Mouse (Mus musculus): Measurements from ENCODE around the gene Zfp839. TPM values are rescaled to one million over a fixed set of nuclear protein-coding genes. Genes with fewer than 3 reads are reported as not detected.

The Zfp839 gene
- polyA plus RNA-seq, 1 experiment from 2014 or later, result 5.1 TPM

GRCm38 (mm10) chr12:110860293-110860692, 10.2 kb downstream of the Zfp839 start:
- Histone ChIP-seq H3K4me1 (no peaks in the 10 kb centered on the region), H3K4me3 (replicated peaks) (no peak overlapping the region), H3K4me2 (no peak overlapping the region), H3K27me3 (replicated peaks) (no peaks in the 10 kb centered on the region), H3K9ac (replicated peaks) (no peak overlapping the region), H3K27ac (replicated peaks) (no peak overlapping the region), H3K9me3 (replicated peaks) (no peaks in the 10 kb centered on the region), H3K36me3 (peaks cover 46% of the 10 kb centered on the region)
- ATAC-seq (ENCODE audit: low FRiP score), result no peak

- no peaks in the 10 kb centered on the region for H3K4me1 ChIP-seq
- no peak for ATAC-seq (ENCODE audit: low FRiP score)
- H3K4me3 ChIP-seq (replicated peaks), result no peak overlapping the region
- no peak overlapping the region for H3K27ac ChIP-seq (replicated peaks)
- no peaks in the 10 kb centered on the region for H3K9me3 ChIP-seq (replicated peaks)
- 48% methylated on average over 7 of the region's 7 CpGs for WGBS
- H3K9ac ChIP-seq (replicated peaks), result no peak overlapping the region
- no peak overlapping the region for H3K4me2 ChIP-seq
- peaks cover 44% of the 10 kb centered on the region; the same call in 1 of the 2 replicates for H3K36me3 ChIP-seq
- no peaks in the 10 kb centered on the region for H3K27me3 ChIP-seq (replicated peaks)
These were observed 11.2 kb downstream of the Zfp839 start for GRCm38 (mm10) chr12:110861256-110861655.

GRCm38 (mm10) chr12:110864008-110864407, 14.0 kb downstream of the Zfp839 start:
- Histone ChIP-seq H3K4me1 (no peaks in the 10 kb centered on the region), H3K27me3 (replicated peaks) (no peaks in the 10 kb centered on the region), H3K36me3 (peaks cover 59% of the 10 kb centered on the region), H3K4me2 (no peak overlapping the region), H3K4me3 (replicated peaks) (no peak overlapping the region), H3K27ac (replicated peaks) (no peak overlapping the region), H3K9me3 (replicated peaks) (no peaks in the 10 kb centered on the region), H3K9ac (replicated peaks) (no peak overlapping the region)
- ATAC-seq (ENCODE audit: low FRiP score), result no peak
- WGBS, result 96% methylated on average over 6 of the region's 6 CpGs

- no peak for ATAC-seq (ENCODE audit: low FRiP score)
- H3K4me3 ChIP-seq (replicated peaks), result no peak overlapping the region
- WGBS, result 47% methylated on average over 5 of the region's 6 CpGs
- no peaks in the 10 kb centered on the region for H3K27me3 ChIP-seq (replicated peaks)
- H3K27ac ChIP-seq (replicated peaks), result no peak overlapping the region
- H3K9ac ChIP-seq (replicated peaks), result no peak overlapping the region
- H3K9me3 ChIP-seq (replicated peaks), result no peaks in the 10 kb centered on the region
- no peaks in the 10 kb centered on the region for H3K4me1 ChIP-seq
- H3K36me3 ChIP-seq, result peaks cover 70% of the 10 kb centered on the region
- no peak overlapping the region for H3K4me2 ChIP-seq
These were observed 15.5 kb downstream of the Zfp839 start for GRCm38 (mm10) chr12:110865571-110865970.

DNA sequence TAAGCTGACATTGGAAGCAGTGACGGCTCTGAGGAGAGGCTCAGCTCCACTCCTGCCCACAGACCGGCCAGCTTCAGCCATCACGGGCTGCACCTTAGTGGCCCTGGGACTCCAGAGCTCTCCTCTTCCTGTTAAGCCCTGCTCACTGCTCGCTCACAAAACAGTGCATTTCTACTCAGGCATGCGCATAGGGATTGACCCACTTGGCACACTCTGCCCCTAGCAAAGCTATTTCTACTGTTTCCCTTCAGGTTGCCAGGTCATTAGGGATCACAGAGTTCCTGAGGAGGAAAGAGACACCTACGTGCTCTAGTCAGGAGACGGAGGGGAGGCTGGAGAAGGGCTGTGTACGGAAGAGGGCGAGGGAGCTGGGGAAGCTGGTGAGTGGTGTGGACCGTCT, 15.9 kb downstream of the Zfp839 start:
- no peak overlapping the region for H3K4me3 ChIP-seq (replicated peaks)
- no peak overlapping the region for H3K9ac ChIP-seq (replicated peaks)
- H3K27me3 ChIP-seq (replicated peaks), result no peaks in the 10 kb centered on the region
- no peak overlapping the region for H3K27ac ChIP-seq (replicated peaks)
- no peaks in the 10 kb centered on the region for H3K4me1 ChIP-seq
- no peak overlapping the region for H3K4me2 ChIP-seq
- WGBS, result 90% methylated on average over 10 of the region's 10 CpGs
- ATAC-seq (ENCODE audit: low FRiP score), result no peak
- H3K9me3 ChIP-seq (replicated peaks), result no peaks in the 10 kb centered on the region
- peaks cover 73% of the 10 kb centered on the region for H3K36me3 ChIP-seq

GRCm38 (mm10) chr12:110870107-110870506, 20.1 kb downstream of the Zfp839 start:
- no peak for ATAC-seq (ENCODE audit: low FRiP score)
- Histone ChIP-seq H3K9me3 (replicated peaks) (no peaks in the 10 kb centered on the region), H3K27me3 (replicated peaks) (no peaks in the 10 kb centered on the region), H3K4me1 (no peaks in the 10 kb centered on the region), H3K9ac (replicated peaks) (no peak overlapping the region), H3K4me2 (no peak overlapping the region), H3K36me3 (peaks cover 86% of the 10 kb centered on the region), H3K27ac (replicated peaks) (no peak overlapping the region), H3K4me3 (replicated peaks) (no peak overlapping the region)
- 87% methylated on average over 4 of the region's 4 CpGs for WGBS

DNA sequence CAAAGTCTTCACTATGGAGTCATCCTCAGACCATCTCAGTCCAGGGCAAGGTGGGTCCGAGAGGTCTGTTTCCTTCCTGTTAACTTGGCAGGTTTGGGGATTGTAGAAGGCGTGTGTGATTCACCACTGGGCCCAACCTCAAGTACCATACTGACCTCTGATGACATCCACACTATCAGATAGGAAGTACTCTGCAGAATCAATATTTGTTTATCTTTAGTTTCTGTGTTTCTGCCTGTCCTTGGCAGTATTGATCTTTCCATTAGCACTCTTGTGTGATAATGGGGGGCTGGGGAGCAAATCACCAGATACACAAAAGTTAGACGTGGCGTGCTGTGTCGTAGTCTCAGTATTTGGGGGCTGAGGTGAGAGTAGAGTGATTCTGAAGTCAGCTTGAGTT, 21.2 kb downstream of the Zfp839 start:
- H3K27me3 ChIP-seq (replicated peaks), result no peaks in the 10 kb centered on the region
- no peak for ATAC-seq (ENCODE audit: low FRiP score)
- no peaks in the 10 kb centered on the region for H3K9me3 ChIP-seq (replicated peaks)
- H3K36me3 ChIP-seq, result peaks cover 90% of the 10 kb centered on the region
- H3K4me3 ChIP-seq (replicated peaks), result no peak overlapping the region
- H3K4me2 ChIP-seq, result no peak overlapping the region
- H3K9ac ChIP-seq (replicated peaks), result no peak overlapping the region
- H3K27ac ChIP-seq (replicated peaks), result no peak overlapping the region
- no peaks in the 10 kb centered on the region for H3K4me1 ChIP-seq
- 95% methylated on average over 5 of the region's 5 CpGs for WGBS

GRCm38 (mm10) chr12:110875351-110875750, 25.3 kb downstream of the Zfp839 start:
- H3K27me3 ChIP-seq (replicated peaks), result no peaks in the 10 kb centered on the region
- 90% methylated on average over 2 of the region's 2 CpGs for WGBS
- H3K9ac ChIP-seq (replicated peaks), result no peak overlapping the region
- H3K9me3 ChIP-seq (replicated peaks), result no peaks in the 10 kb centered on the region
- peaks cover 91% of the 10 kb centered on the region for H3K36me3 ChIP-seq
- no peak overlapping the region for H3K4me3 ChIP-seq (replicated peaks)
- no peaks in the 10 kb centered on the region for H3K4me1 ChIP-seq
- no peak overlapping the region for H3K4me2 ChIP-seq
- no peak for ATAC-seq (ENCODE audit: low FRiP score)
- H3K27ac ChIP-seq (replicated peaks), result no peak overlapping the region

- Histone ChIP-seq H3K27me3 (replicated peaks) (no peaks in the 10 kb centered on the region), H3K4me2 (no peak overlapping the region), H3K9me3 (replicated peaks) (no peaks in the 10 kb centered on the region), H3K4me1 (no peaks in the 10 kb centered on the region), H3K9ac (replicated peaks) (no peak overlapping the region), H3K36me3 (peaks cover 50% of the 10 kb centered on the region), H3K4me3 (replicated peaks) (no peak overlapping the region), H3K27ac (replicated peaks) (no peak overlapping the region)
- no peak for ATAC-seq (ENCODE audit: low FRiP score)
- 90% methylated on average over 7 of the region's 7 CpGs for WGBS
These were observed 32.2 kb downstream of the Zfp839 start for GRCm38 (mm10) chr12:110882291-110882690.

DNA sequence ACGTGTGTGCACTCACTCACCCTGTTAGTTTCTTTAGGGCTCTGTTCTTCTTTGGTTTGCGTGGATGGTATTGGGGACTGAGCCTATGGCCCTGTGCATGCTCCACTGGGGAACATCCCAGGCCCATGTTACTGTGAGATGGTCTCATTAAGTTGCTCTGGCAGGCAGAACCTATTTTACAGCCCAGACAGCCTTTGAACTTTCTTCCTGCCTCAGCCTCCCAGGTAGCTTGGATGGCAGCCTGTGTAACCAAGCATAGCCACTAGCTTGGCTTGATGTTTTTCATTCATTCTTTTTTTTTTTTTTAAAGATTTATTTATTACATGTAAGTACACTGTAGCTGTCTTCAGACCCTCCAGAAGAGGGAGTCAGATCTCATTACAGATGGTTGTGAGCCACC, 35.2 kb downstream of the Zfp839 start:
- no peaks in the 10 kb centered on the region for H3K27me3 ChIP-seq (replicated peaks)
- peaks cover 26% of the 10 kb centered on the region for H3K36me3 ChIP-seq
- peaks cover 17% of the 10 kb centered on the region for H3K4me1 ChIP-seq
- H3K9me3 ChIP-seq (replicated peaks), result no peaks in the 10 kb centered on the region
- no peak overlapping the region for H3K9ac ChIP-seq (replicated peaks)
- 91% methylated on average over 2 of the region's 2 CpGs for WGBS
- no peak overlapping the region for H3K27ac ChIP-seq (replicated peaks)
- no peak overlapping the region for H3K4me3 ChIP-seq (replicated peaks)
- no peak for ATAC-seq (ENCODE audit: low FRiP score)
- no peak overlapping the region for H3K4me2 ChIP-seq

GRCm38 (mm10) chr12:110888106-110888505, 38.1 kb downstream of the Zfp839 start:
- no peak overlapping the region for H3K27ac ChIP-seq (replicated peaks)
- H3K9me3 ChIP-seq (replicated peaks), result no peaks in the 10 kb centered on the region

DNA sequence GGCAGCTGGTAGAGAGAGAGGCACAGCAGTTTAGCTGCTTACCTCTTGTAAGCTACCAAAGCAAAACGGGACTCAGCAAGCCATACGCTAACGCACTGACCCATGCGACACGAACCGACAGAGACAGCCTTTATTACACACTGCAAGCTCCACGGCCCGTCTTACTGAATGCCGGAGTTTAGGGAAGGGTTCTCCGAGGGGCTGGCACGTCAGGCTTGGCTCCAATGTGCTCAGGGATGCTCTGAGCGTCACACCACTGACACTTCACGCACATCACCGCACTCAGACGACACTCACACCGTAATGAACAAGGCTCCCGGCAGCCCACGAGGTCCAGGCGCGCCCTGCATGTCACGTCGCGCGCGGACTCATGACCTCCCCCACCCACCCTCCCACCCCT, 38.6 kb downstream of the Zfp839 start:
- Histone ChIP-seq H3K9me3 (replicated peaks) (no peaks in the 10 kb centered on the region), H3K4me2 (peak overlapping the region; percentile 92), H3K27me3 (replicated peaks) (no peaks in the 10 kb centered on the region), H3K4me3 (replicated peaks) (peak overlapping the region; percentile 73), H3K9ac (replicated peaks) (peak overlapping the region; percentile 64), H3K4me1 (peaks cover 21% of the 10 kb centered on the region), H3K36me3 (peaks cover under 1% of the 10 kb centered on the region; the same call in 1 of the 2 replicates), H3K27ac (replicated peaks) (peak overlapping the region; percentile 62)
- peak; percentile 61; the same call in 1 of the 2 replicates for ATAC-seq (ENCODE audit: low FRiP score)
- WGBS, result under 1% methylated on average over 25 of the region's 25 CpGs

More at GRCm38 (mm10) chr12:110888106-110888505, 38.1 kb downstream of the Zfp839 start:
- H3K36me3 ChIP-seq, result peaks cover 5% of the 10 kb centered on the region; the same call in 1 of the 2 replicates
- peak overlapping the region; percentile 92 for H3K4me2 ChIP-seq
- no peaks in the 10 kb centered on the region for H3K27me3 ChIP-seq (replicated peaks)
- peak overlapping the region; percentile 64 for H3K9ac ChIP-seq (replicated peaks)
- H3K4me1 ChIP-seq, result peaks cover 21% of the 10 kb centered on the region
- no peak for ATAC-seq (ENCODE audit: low FRiP score)
- peak overlapping the region; percentile 73 for H3K4me3 ChIP-seq (replicated peaks)
- WGBS, result 46% methylated on average over 12 of the region's 12 CpGs

Measured in neural tube, embryonic 15.5 days (tissue).